ENCODE assay signal across 14 mouse cellular contexts in the genomic region with DNA sequence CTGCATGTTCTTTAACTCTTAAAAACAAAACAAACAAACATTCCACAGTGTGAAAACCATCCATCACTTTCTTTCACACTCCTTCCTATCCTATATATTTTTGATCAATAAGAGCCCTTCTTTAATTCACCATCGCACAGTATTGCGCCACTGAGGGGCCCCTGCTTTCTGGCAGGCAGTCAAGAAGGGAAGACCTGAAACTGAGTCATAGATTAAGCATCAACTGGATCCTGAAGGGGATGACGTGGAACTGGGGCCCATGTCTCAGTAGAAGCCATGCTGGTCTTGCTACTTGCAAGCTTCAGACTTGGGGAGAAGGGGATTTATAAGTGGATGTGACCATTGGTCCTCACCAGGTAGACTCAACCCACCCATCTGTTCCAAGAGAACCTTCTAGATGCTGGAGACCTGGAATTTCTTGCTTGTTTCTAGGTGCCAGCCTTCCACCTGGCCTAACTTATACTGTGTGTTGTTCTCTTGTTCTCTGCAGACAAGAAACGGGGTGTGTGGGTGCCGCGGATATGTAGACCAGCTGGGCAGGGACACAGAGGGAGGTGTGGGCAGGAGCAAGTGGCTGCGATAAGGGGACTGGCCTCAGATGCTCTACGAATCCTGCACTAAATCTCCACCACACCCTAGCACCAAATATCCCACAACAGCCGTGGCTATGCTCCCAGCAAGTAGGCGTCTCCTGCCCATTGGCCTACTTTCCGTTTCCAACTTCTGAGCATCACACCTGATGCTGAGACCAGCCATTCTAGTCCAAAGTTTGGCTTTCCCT. TPM values are rescaled to one million over a fixed set of nuclear protein-coding genes. Genes with fewer than 3 reads are reported as not detected.
DNase-seq lines count a peak whose midpoint lies in the region; ATAC-seq lines count a peak whose summit lies in the region.
"Had no signal": no experiment of that assay in that cellular context is flagged by ENCODE, and none has a peak within 500 bp of the region (broad histone marks: within the 10 kb centered on the region; RNA-seq: fewer than 3 reads in every experiment).

No protein-coding gene starts in this region.

- H3K4me2 ChIP-seq in liver, embryonic 11.5 days, result no peak overlapping the region
- H3K4me2 ChIP-seq: neural tube, embryonic 15.5 days had no signal

- peak; percentile 88 for ATAC-seq in frontal cortex, adult (ENCODE audit: low TSS enrichment)
- ATAC-seq in common myeloid progenitor, adult 5-6 weeks (replicated peaks; ENCODE audit: low read depth, poor library complexity, severe bottlenecking), result peak; percentile 55; the same call in 1 of the 2 replicates
- peak; percentile 56 for ATAC-seq in liver, embryonic 11.5 days (replicated peaks; ENCODE audit: low FRiP score)
- ATAC-seq: lung, postnatal 0 days had no signal

- H3K4me3 ChIP-seq in liver, embryonic 11.5 days (ENCODE audit: low read depth, low read length), result no peak overlapping the region
- H3K4me3 ChIP-seq: midbrain, embryonic 10.5 days; neural tube, embryonic 15.5 days had no signal

- H3K27me3 ChIP-seq in liver, embryonic 11.5 days (replicated peaks; ENCODE audit: control insufficient read depth, insufficient read depth, low read length), result no peaks in the 10 kb centered on the region
- H3K27me3 ChIP-seq: neural tube, embryonic 15.5 days had no signal

- 81% methylated on average over 11 of the region's 11 CpGs for WGBS in liver, embryonic 11.5 days

- no peak for DNase-seq in frontal cortex, postnatal 14 days (ENCODE audit: low spot score in 2 of 2)
- DNase-seq in liver, embryonic 11.5 days (ENCODE audit: low spot score), result no peak
- peak; percentile 50 to 70 for DNase-seq in spleen, postnatal 10 days (ENCODE audit: low spot score in 2 of 2)
- DNase-seq in heart, adult 11 months, result no peak
- no peak for DNase-seq in adrenal gland, adult 18-20 months (ENCODE audit: low spot score in 2 of 2)
- no peak for DNase-seq in layer of hippocampus, postnatal 10 days (ENCODE audit: low spot score in 2 of 2)
- DNase-seq: cerebellum, adult 8-10 months; kidney, postnatal 25 days; right cerebral cortex, postnatal 14 days had no signal

- no peak overlapping the region for H3K9ac ChIP-seq in liver, embryonic 11.5 days (ENCODE audit: low read depth, low read length)
- H3K9ac ChIP-seq: neural tube, embryonic 15.5 days had no signal

- H3K36me3 ChIP-seq in liver, embryonic 11.5 days (ENCODE audit: control insufficient read depth, insufficient read depth, low read length), result no peaks in the 10 kb centered on the region
- H3K36me3 ChIP-seq: midbrain, embryonic 10.5 days; neural tube, embryonic 15.5 days had no signal

- no peak overlapping the region for H3K27ac ChIP-seq in liver, embryonic 11.5 days (ENCODE audit: low read depth, low read length)
- H3K27ac ChIP-seq: midbrain, embryonic 10.5 days; neural tube, embryonic 15.5 days had no signal

- H3K4me1 ChIP-seq in liver, embryonic 11.5 days (replicated peaks; ENCODE audit: control insufficient read depth, insufficient read depth, low read length), result peaks cover 5% of the 10 kb centered on the region; the same call in 1 of the 2 replicates
- H3K4me1 ChIP-seq: neural tube, embryonic 15.5 days had no signal

- no peaks in the 10 kb centered on the region for H3K9me3 ChIP-seq in liver, embryonic 11.5 days (ENCODE audit: control insufficient read depth, low read length)
- H3K9me3 ChIP-seq: midbrain, embryonic 10.5 days; neural tube, embryonic 15.5 days had no signal

RNA-seq across cellular contexts. Expression of a gene that starts 18.3 kb away (rescaled TPM):
- 43.9 and 60.4 TPM in 2 replicates for total RNA-seq in common myeloid progenitor, adult 5-6 weeks (2017)
- 17.7 and 19.7 TPM in 2 replicates for polyA plus RNA-seq in liver, embryonic 11.5 days (2014; fragmentation: Nextera tagmentation; extraction: Ambion mirVana)
- total RNA-seq in adrenal gland, adult 18-20 months (2021), result 10 to 100 TPM; 46.8 to 54.1 TPM
- total RNA-seq in layer of hippocampus, postnatal 10 days (2021), result 10 to 100 TPM; 40.1 to 46.6 TPM

Comparison
In these comparisons a context has a peak if more than half of its experiments do, and no peak if none do; other contexts are left out.
1. DNase-seq: peak in spleen, postnatal 10 days (2 of 2); none in frontal cortex, postnatal 14 days (0 of 2), liver, embryonic 11.5 days (single experiment), heart, adult 11 months (single experiment), adrenal gland, adult 18-20 months (0 of 2) and layer of hippocampus, postnatal 10 days (0 of 2).
2. Peak in every context shown above with its lines, with median percentiles within 50 percentile points of each other: ATAC-seq.